ENCODE assay signal across 16 mouse cellular contexts in genomic region chr1:70621805-70622204, GRCm38 (mm10).
"Had no signal": no experiment of that assay in that cellular context is flagged by ENCODE, and none has a peak within 500 bp of the region (broad histone marks: within the 10 kb centered on the region; RNA-seq: fewer than 3 reads in every experiment).

No protein-coding gene starts in this region.

- H3K9me3 ChIP-seq: limb, embryonic 10.5 days; limb, embryonic 13.5 days; liver, embryonic 12.5 days; liver, embryonic 15.5 days; midbrain, embryonic 12.5 days; midbrain, embryonic 15.5 days had no signal

- ATAC-seq: liver, embryonic 12.5 days; midbrain, embryonic 15.5 days had no signal

- H3K4me3 ChIP-seq: limb, embryonic 10.5 days; limb, embryonic 13.5 days; liver, embryonic 12.5 days; liver, embryonic 15.5 days; midbrain, embryonic 12.5 days; midbrain, embryonic 15.5 days had no signal

- DNase-seq: kidney, adult 9 months; kidney, postnatal 14 days; kidney, postnatal 4 days; liver; lung, adult 2 months; lung, postnatal 14 days; thymus, adult 2 months; thymus, postnatal 14 days had no signal

- H3K4me1 ChIP-seq: limb, embryonic 10.5 days; limb, embryonic 13.5 days; liver, embryonic 12.5 days; liver, embryonic 15.5 days; midbrain, embryonic 15.5 days had no signal

- H3K27ac ChIP-seq: limb, embryonic 10.5 days; limb, embryonic 13.5 days; liver, embryonic 12.5 days; liver, embryonic 15.5 days; macrophage; midbrain, embryonic 12.5 days; midbrain, embryonic 15.5 days; stomach, postnatal 0 days had no signal

- H3K4me2 ChIP-seq: limb, embryonic 13.5 days; liver, embryonic 12.5 days; liver, embryonic 15.5 days; midbrain, embryonic 12.5 days; midbrain, embryonic 15.5 days had no signal

- H3K9ac ChIP-seq: limb, embryonic 13.5 days; liver, embryonic 12.5 days; liver, embryonic 15.5 days; midbrain, embryonic 12.5 days; midbrain, embryonic 15.5 days had no signal

- H3K36me3 ChIP-seq: limb, embryonic 10.5 days; limb, embryonic 13.5 days; liver, embryonic 12.5 days; liver, embryonic 15.5 days; midbrain, embryonic 12.5 days; midbrain, embryonic 15.5 days had no signal

- H3K27me3 ChIP-seq: limb, embryonic 13.5 days; liver, embryonic 12.5 days; liver, embryonic 15.5 days; midbrain, embryonic 15.5 days had no signal
